Mouse (Mus musculus) midbrain, embryonic 15.5 days (tissue): ENCODE results near the gene Capn8. TPM values are rescaled to one million over a fixed set of nuclear protein-coding genes. Genes with fewer than 3 reads are reported as not detected.
A peak's percentile ranks its signal among the peaks of the same experiment; 100 is the strongest.

Experiments
- ATAC-seq: fragments of 200-750 bp; cut with Nextera tagmentation; replicated peaks from 2 replicates; pipeline ENCODE4 v1.8.0; 2017; ENCODE audit warnings: moderate TSS enrichment
- H3K27ac ChIP-seq: fragments of 300-500 bp; sonication (generic); 2 replicates; pipeline ENCODE4 v1.5.1; 2015; ENCODE audit warnings: mild to moderate bottlenecking, inconsistent platforms
- H3K27me3 ChIP-seq: fragments of 300-500 bp; sonication (generic); replicated peaks from 2 replicates; pipeline ENCODE4 v1.6.1; 2015; ENCODE audit warnings: inconsistent platforms
- H3K36me3 ChIP-seq: fragments of 300-500 bp; sonication (generic); replicated peaks from 2 replicates; pipeline ENCODE4 v1.6.1; 2015; ENCODE audit warnings: inconsistent platforms
- H3K4me1 ChIP-seq: fragments of 300-500 bp; sonication (generic); 2 replicates; pipeline ENCODE4 v1.6.1; 2015; ENCODE audit warnings: inconsistent platforms
- H3K4me2 ChIP-seq: fragments of 300-500 bp; sonication (generic); 2 replicates; pipeline ENCODE4 v1.6.1; 2015; ENCODE audit warnings: inconsistent platforms, mild to moderate bottlenecking, moderate library complexity
- H3K4me3 ChIP-seq: fragments of 300-500 bp; sonication (generic); 2 replicates; pipeline ENCODE4 v1.5.1; 2015; ENCODE audit warnings: mild to moderate bottlenecking, inconsistent platforms
- H3K9ac ChIP-seq: fragments of 300-500 bp; sonication (generic); 2 replicates; pipeline ENCODE4 v1.6.1; 2015; ENCODE audit warnings: mild to moderate bottlenecking, inconsistent platforms
- H3K9me3 ChIP-seq: fragments of 300-500 bp; sonication (generic); 2 replicates; pipeline ENCODE4 v1.6.1; 2016; ENCODE audit warnings: inconsistent platforms
- WGBS: fragments of 180-500 bp; shearing (Covaris S2); methylation state at CpG from one replicate; pipeline ENCODE4 v1.1.7; 2015; ENCODE audit warnings: mixed read lengths; 5-methylcytosine and 5-hydroxymethylcytosine counted together
- polyA plus RNA-seq: library from polyadenylated mRNA; unstranded; fragments of >200 nt; fragmentation: Nextera tagmentation; extraction: Ambion mirVana; gene quantifications from 2 replicates; pipeline ENCODE4 v1.2.1, GENCODE M21; 2015

Gene Capn8
- polyA plus RNA-seq, 1 experiment from 2014 or later = 0.06 TPM

DNA sequence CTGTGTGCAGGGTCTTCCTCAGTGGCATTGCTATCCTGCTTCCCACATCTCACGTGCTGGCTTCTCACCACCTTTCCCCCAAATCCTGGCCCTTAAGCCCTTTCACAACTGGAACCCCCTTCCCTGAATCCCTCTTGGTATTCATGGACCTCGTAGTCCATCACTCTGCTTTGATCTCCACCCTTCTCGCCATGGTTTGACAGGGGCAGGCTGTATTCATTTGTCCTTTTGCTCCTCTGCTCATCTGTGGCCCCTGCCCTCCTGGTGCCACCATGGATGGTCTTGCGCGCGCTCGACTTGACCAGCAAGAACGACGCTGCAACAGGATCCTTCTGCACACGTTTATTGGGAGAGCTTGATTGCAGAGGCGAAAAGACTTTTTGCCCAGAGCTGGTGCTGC lies 5.3 kb upstream of the Capn8 start:
- WGBS = 90% methylated on average over 11 of the region's 11 CpGs
- no peak for ATAC-seq
- no peaks in the 10 kb centered on the region for H3K36me3 ChIP-seq

GRCm38 (mm10) chr1:182560390-182561098 lies 4.3 kb upstream of the Capn8 start:
- Histone ChIP-seq H3K27me3 (peaks cover 4% of the 10 kb centered on the region; the same call in 1 of the 2 replicates), H3K36me3 (no peaks in the 10 kb centered on the region), H3K9me3 (no peaks in the 10 kb centered on the region), H3K4me3 (no peak overlapping the region), H3K4me1 (peaks cover 11% of the 10 kb centered on the region), H3K9ac (no peak overlapping the region), H3K27ac (no peak overlapping the region), H3K4me2 (no peak overlapping the region)
- peak; percentile 59 for ATAC-seq
- WGBS = 20% methylated on average over 3 of the region's 3 CpGs

More for the DNA sequence above, 5.3 kb upstream of the Capn8 start:
- H3K9ac ChIP-seq = no peak overlapping the region
- H3K4me1 ChIP-seq = peaks cover 11% of the 10 kb centered on the region
- peaks cover 4% of the 10 kb centered on the region; the same call in 1 of the 2 replicates for H3K27me3 ChIP-seq
- H3K27ac ChIP-seq = no peak overlapping the region
- no peak overlapping the region for H3K4me3 ChIP-seq
- H3K4me2 ChIP-seq = no peak overlapping the region
- H3K9me3 ChIP-seq = no peaks in the 10 kb centered on the region

DNA sequence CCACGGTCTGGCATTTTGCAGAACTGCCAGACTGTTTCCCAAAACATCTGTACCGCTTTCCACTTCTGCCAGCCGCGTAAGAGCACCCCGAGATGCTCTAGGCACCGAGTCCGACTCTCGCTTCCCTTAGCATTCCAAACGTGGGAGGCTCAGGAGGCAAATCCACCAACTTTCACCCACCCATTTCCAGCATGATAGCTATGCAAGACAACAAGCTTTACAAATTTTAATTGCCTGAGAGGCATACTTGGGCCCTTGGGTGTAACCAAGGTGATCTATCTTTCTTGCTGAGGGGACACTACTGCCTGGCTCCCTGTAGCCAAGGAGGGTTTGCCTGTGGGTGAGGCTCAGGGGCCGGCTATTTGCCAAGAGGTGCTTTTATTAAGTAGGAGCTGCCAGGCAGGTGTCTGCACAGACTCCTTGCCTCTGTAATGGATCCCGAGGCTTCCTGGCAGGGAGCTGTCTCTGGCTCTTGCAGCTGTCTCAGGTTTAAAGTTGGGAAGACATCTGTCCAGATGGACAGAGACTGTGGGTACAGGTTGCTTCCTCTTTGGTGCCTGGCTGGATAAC lies 2.8 kb upstream of the Capn8 start:
- Histone ChIP-seq H3K9ac (no peak overlapping the region), H3K27ac (0 out of 2 replicates have a peak overlapping the region, but pooled peaks have one; percentile 20)

GRCm38 (mm10) chr1:182562576-182563370 lies 2.0 kb upstream of the Capn8 start:
- no peak for ATAC-seq
- Histone ChIP-seq H3K4me2 (0 out of 2 replicates have a peak overlapping the region, but pooled peaks have one; percentile 14), H3K9ac (no peak overlapping the region), H3K9me3 (no peaks in the 10 kb centered on the region), H3K4me1 (peaks cover 11% of the 10 kb centered on the region), H3K4me3 (no peak overlapping the region), H3K27me3 (peaks cover 4% of the 10 kb centered on the region; the same call in 1 of the 2 replicates), H3K36me3 (no peaks in the 10 kb centered on the region), H3K27ac (0 out of 2 replicates have a peak overlapping the region, but pooled peaks have one; percentile 20)
- 44% methylated on average over 16 of the region's 16 CpGs for WGBS

More for the DNA sequence above, 2.8 kb upstream of the Capn8 start:
- 72% methylated on average over 11 of the region's 11 CpGs for WGBS
- H3K4me3 ChIP-seq = no peak overlapping the region
- no peaks in the 10 kb centered on the region for H3K9me3 ChIP-seq
- H3K4me1 ChIP-seq = peaks cover 11% of the 10 kb centered on the region
- H3K27me3 ChIP-seq = peaks cover 4% of the 10 kb centered on the region; the same call in 1 of the 2 replicates
- no peak overlapping the region for H3K4me2 ChIP-seq
- ATAC-seq = no peak
- H3K36me3 ChIP-seq = no peaks in the 10 kb centered on the region

GRCm38 (mm10) chr1:182565351-182565835 lies 586 bp downstream of the Capn8 start:
- 93% methylated on average over 6 of the region's 6 CpGs for WGBS
- Histone ChIP-seq H3K4me2 (no peak overlapping the region), H3K9me3 (no peaks in the 10 kb centered on the region), H3K4me3 (no peak overlapping the region), H3K9ac (no peak overlapping the region), H3K27me3 (peaks cover 4% of the 10 kb centered on the region; the same call in 1 of the 2 replicates), H3K36me3 (no peaks in the 10 kb centered on the region), H3K4me1 (peaks cover 11% of the 10 kb centered on the region), H3K27ac (no peak overlapping the region)
- no peak for ATAC-seq

GRCm38 (mm10) chr1:182571148-182571547 lies 6.3 kb downstream of the Capn8 start:
- H3K9me3 ChIP-seq = no peaks in the 10 kb centered on the region
- WGBS = 84% methylated on average over 3 of the region's 3 CpGs
- H3K4me1 ChIP-seq = peaks cover 10% of the 10 kb centered on the region
- H3K4me3 ChIP-seq = no peak overlapping the region
- H3K4me2 ChIP-seq = no peak overlapping the region
- no peak for ATAC-seq
- no peaks in the 10 kb centered on the region for H3K36me3 ChIP-seq
- H3K27me3 ChIP-seq = no peaks in the 10 kb centered on the region
- H3K27ac ChIP-seq = no peak overlapping the region
- no peak overlapping the region for H3K9ac ChIP-seq

GRCm38 (mm10) chr1:182571973-182572372 lies 7.2 kb downstream of the Capn8 start:
- no peaks in the 10 kb centered on the region for H3K27me3 ChIP-seq
- H3K9me3 ChIP-seq = no peaks in the 10 kb centered on the region
- no peak overlapping the region for H3K9ac ChIP-seq
- no peak overlapping the region for H3K4me3 ChIP-seq
- no peak overlapping the region for H3K4me2 ChIP-seq
- H3K36me3 ChIP-seq = no peaks in the 10 kb centered on the region
- no peak overlapping the region for H3K27ac ChIP-seq
- ATAC-seq = no peak
- H3K4me1 ChIP-seq = peaks cover 10% of the 10 kb centered on the region
- WGBS = 68% methylated on average over 11 of the region's 11 CpGs

- no peaks in the 10 kb centered on the region for H3K36me3 ChIP-seq
- 6% methylated on average over 8 of the region's 8 CpGs for WGBS
- peaks cover 10% of the 10 kb centered on the region for H3K4me1 ChIP-seq
- H3K27ac ChIP-seq = peak overlapping the region; percentile 58
- no peak overlapping the region for H3K9ac ChIP-seq
- H3K27me3 ChIP-seq = no peaks in the 10 kb centered on the region
- H3K4me3 ChIP-seq = no peak overlapping the region
- no peaks in the 10 kb centered on the region for H3K9me3 ChIP-seq
- H3K4me2 ChIP-seq = no peak overlapping the region
- peak; percentile 70 for ATAC-seq
These were observed 9.3 kb downstream of the Capn8 start for GRCm38 (mm10) chr1:182573856-182574665.

DNA sequence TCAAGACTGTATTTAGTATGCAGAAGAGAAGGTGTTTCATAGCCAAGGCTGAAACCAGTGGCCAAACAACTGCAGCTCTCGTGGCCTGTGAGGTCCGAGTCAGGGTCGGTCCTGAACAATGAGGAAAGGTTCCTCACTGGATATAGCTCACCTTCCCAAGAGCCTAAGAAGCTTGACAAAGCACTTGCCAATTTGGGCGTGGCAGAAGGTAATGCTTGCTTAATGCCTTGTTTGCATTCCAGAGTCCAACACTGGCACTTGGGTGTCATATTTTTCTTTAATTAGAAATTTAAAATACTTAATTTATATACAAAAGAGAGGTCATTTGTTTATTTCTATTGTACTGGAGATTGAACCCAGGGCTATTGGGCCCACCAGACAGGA lies 9.9 kb downstream of the Capn8 start:
- no peak overlapping the region for H3K9ac ChIP-seq
- no peak overlapping the region for H3K4me2 ChIP-seq
- no peak overlapping the region for H3K4me3 ChIP-seq
- ATAC-seq = peak; percentile 11; the same call in 1 of the 2 replicates
- no peaks in the 10 kb centered on the region for H3K9me3 ChIP-seq
- H3K36me3 ChIP-seq = no peaks in the 10 kb centered on the region
- peaks cover 12% of the 10 kb centered on the region for H3K4me1 ChIP-seq
- 31% methylated on average over 4 of the region's 4 CpGs for WGBS
- H3K27ac ChIP-seq = peak overlapping the region; percentile 58
- H3K27me3 ChIP-seq = no peaks in the 10 kb centered on the region

DNA sequence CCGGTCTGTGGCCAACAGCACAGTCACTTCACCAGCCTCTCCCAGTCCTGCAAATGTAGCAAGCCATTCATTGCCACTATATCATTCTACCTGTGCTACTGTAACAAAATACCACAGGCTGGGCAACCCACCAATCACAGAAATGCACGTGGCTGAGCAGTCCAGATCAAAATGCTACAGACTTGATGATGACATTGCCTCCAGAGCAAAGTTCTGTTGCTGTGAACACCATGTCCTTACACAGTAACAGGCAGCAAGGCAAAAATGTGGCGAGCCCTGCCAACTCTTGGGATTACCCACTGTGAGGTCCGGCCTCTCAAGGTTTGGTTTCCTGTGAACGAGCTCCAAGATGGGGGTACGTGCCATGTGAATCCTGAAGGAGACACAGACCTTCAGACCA lies 19.4 kb downstream of the Capn8 start:
- Histone ChIP-seq H3K9me3 (no peaks in the 10 kb centered on the region), H3K9ac (no peak overlapping the region), H3K27me3 (no peaks in the 10 kb centered on the region), H3K27ac (no peak overlapping the region), H3K4me3 (no peak overlapping the region), H3K36me3 (no peaks in the 10 kb centered on the region), H3K4me1 (peaks cover 4% of the 10 kb centered on the region; the same call in 1 of the 2 replicates), H3K4me2 (no peak overlapping the region)
- no peak for ATAC-seq
- WGBS = 91% methylated on average over 6 of the region's 6 CpGs

GRCm38 (mm10) chr1:182585162-182585840 lies 20.5 kb downstream of the Capn8 start:
- peak overlapping the region; percentile 18 for H3K4me2 ChIP-seq
- 24% methylated on average over 16 of the region's 16 CpGs for WGBS

More at GRCm38 (mm10) chr1:182585162-182585840, 20.5 kb downstream of the Capn8 start:
- Histone ChIP-seq H3K27ac (no peak overlapping the region), H3K36me3 (no peaks in the 10 kb centered on the region), H3K27me3 (no peaks in the 10 kb centered on the region), H3K4me1 (no peaks in the 10 kb centered on the region), H3K9ac (no peak overlapping the region), H3K9me3 (no peaks in the 10 kb centered on the region), H3K4me3 (no peak overlapping the region)
- no peak for ATAC-seq
